Mouse (Mus musculus): ENCODE measurements at regions not wholly inside any gene's neighbourhood (a gene's known extent, or its start where the extent isn't known, plus 50 kb on each side); places are given as distances from the start of the nearest gene placed in this dataset.

- Histone ChIP-seq H3K27ac (replicated peaks) (no peak overlapping the region), H3K9me3 (peaks cover 6% of the 10 kb centered on the region), H3K4me1 (no peaks in the 10 kb centered on the region), H3K27me3 (replicated peaks) (no peaks in the 10 kb centered on the region), H3K4me3 (no peak overlapping the region), H3K36me3 (no peaks in the 10 kb centered on the region), H3K9ac (no peak overlapping the region), H3K4me2 (no peak overlapping the region)
- no peak for ATAC-seq (ENCODE audit: extremely low read depth, insufficient number of reproducible peaks, low FRiP score, low TSS enrichment)
- WGBS: 49% methylated on average over 3 of the region's 3 CpGs
These were observed 300.1 kb upstream of the Auts2 start for GRCm38 (mm10) chr5:132843284-132843683.

GRCm38 (mm10) chr5:132841794-132842193 lies 298.6 kb upstream of the Auts2 start:
- Histone ChIP-seq H3K4me2 (no peak overlapping the region), H3K36me3 (no peaks in the 10 kb centered on the region), H3K27ac (replicated peaks) (no peak overlapping the region), H3K9ac (no peak overlapping the region), H3K9me3 (peaks cover 6% of the 10 kb centered on the region), H3K4me3 (no peak overlapping the region), H3K27me3 (replicated peaks) (no peaks in the 10 kb centered on the region), H3K4me1 (no peaks in the 10 kb centered on the region)
- 80% methylated on average over 3 of the region's 3 CpGs for WGBS
- ATAC-seq (ENCODE audit: extremely low read depth, insufficient number of reproducible peaks, low FRiP score, low TSS enrichment): no peak

- Histone ChIP-seq H3K27me3 (replicated peaks) (no peaks in the 10 kb centered on the region), H3K27ac (replicated peaks) (no peak overlapping the region), H3K4me1 (no peaks in the 10 kb centered on the region), H3K9me3 (no peaks in the 10 kb centered on the region; the same call in 1 of the 2 replicates), H3K4me3 (no peak overlapping the region), H3K9ac (no peak overlapping the region), H3K36me3 (no peaks in the 10 kb centered on the region), H3K4me2 (no peak overlapping the region)
- no peak for ATAC-seq (ENCODE audit: extremely low read depth, insufficient number of reproducible peaks, low FRiP score, low TSS enrichment)
- WGBS: 50% methylated on average over 2 of the region's 2 CpGs
These were observed 294.3 kb upstream of the Auts2 start for GRCm38 (mm10) chr5:132837420-132837819.

- Histone ChIP-seq H3K27ac (replicated peaks) (no peak overlapping the region), H3K9me3 (no peaks in the 10 kb centered on the region), H3K27me3 (replicated peaks) (no peaks in the 10 kb centered on the region), H3K4me1 (no peaks in the 10 kb centered on the region), H3K9ac (no peak overlapping the region), H3K36me3 (no peaks in the 10 kb centered on the region), H3K4me2 (no peak overlapping the region), H3K4me3 (no peak overlapping the region)
- 78% methylated on average over 7 of the region's 7 CpGs for WGBS
- no peak for ATAC-seq (ENCODE audit: extremely low read depth, insufficient number of reproducible peaks, low FRiP score, low TSS enrichment)
These were observed 285.8 kb upstream of the Auts2 start for GRCm38 (mm10) chr5:132828993-132829392.

GRCm38 (mm10) chr5:132827555-132828333 lies 284.6 kb upstream of the Auts2 start:
- no peaks in the 10 kb centered on the region for H3K27me3 ChIP-seq (replicated peaks)
- no peak overlapping the region for H3K4me2 ChIP-seq
- H3K27ac ChIP-seq (replicated peaks): no peak overlapping the region
- no peaks in the 10 kb centered on the region for H3K36me3 ChIP-seq
- H3K9me3 ChIP-seq: no peaks in the 10 kb centered on the region
- no peaks in the 10 kb centered on the region for H3K4me1 ChIP-seq
- no peak overlapping the region for H3K4me3 ChIP-seq
- no peak for ATAC-seq (ENCODE audit: extremely low read depth, insufficient number of reproducible peaks, low FRiP score, low TSS enrichment)
- H3K9ac ChIP-seq: no peak overlapping the region
- WGBS: 78% methylated on average over 10 of the region's 10 CpGs

- no peak overlapping the region for H3K4me2 ChIP-seq
- H3K27me3 ChIP-seq (replicated peaks): no peaks in the 10 kb centered on the region
- ATAC-seq (ENCODE audit: extremely low read depth, insufficient number of reproducible peaks, low FRiP score, low TSS enrichment): no peak
- 77% methylated on average over 5 of the region's 5 CpGs for WGBS
- H3K4me3 ChIP-seq: no peak overlapping the region
- no peaks in the 10 kb centered on the region for H3K36me3 ChIP-seq
- no peak overlapping the region for H3K9ac ChIP-seq
- no peak overlapping the region for H3K27ac ChIP-seq (replicated peaks)
- H3K9me3 ChIP-seq: no peaks in the 10 kb centered on the region
- H3K4me1 ChIP-seq: no peaks in the 10 kb centered on the region
These were observed 282.9 kb upstream of the Auts2 start for GRCm38 (mm10) chr5:132826009-132826408.

- Histone ChIP-seq H3K27me3 (replicated peaks) (no peaks in the 10 kb centered on the region), H3K4me3 (no peak overlapping the region), H3K4me1 (no peaks in the 10 kb centered on the region), H3K4me2 (no peak overlapping the region), H3K9ac (no peak overlapping the region), H3K9me3 (no peaks in the 10 kb centered on the region), H3K36me3 (no peaks in the 10 kb centered on the region), H3K27ac (replicated peaks) (no peak overlapping the region)
- WGBS: 83% methylated on average over 9 of the region's 9 CpGs
- ATAC-seq (ENCODE audit: extremely low read depth, insufficient number of reproducible peaks, low FRiP score, low TSS enrichment): no peak
These were observed 274.5 kb upstream of the Auts2 start for GRCm38 (mm10) chr5:132817665-132818064.

GRCm38 (mm10) chr5:132809181-132809580 lies 266.0 kb upstream of the Auts2 start:
- Histone ChIP-seq H3K9me3 (peaks cover 5% of the 10 kb centered on the region; the same call in 1 of the 2 replicates), H3K4me3 (no peak overlapping the region), H3K27ac (replicated peaks) (no peak overlapping the region), H3K4me2 (no peak overlapping the region), H3K36me3 (no peaks in the 10 kb centered on the region), H3K9ac (no peak overlapping the region), H3K4me1 (no peaks in the 10 kb centered on the region), H3K27me3 (replicated peaks) (no peaks in the 10 kb centered on the region)
- no peak for ATAC-seq (ENCODE audit: extremely low read depth, insufficient number of reproducible peaks, low FRiP score, low TSS enrichment)
- 58% methylated on average over 4 of the region's 4 CpGs for WGBS

GRCm38 (mm10) chr5:132796061-132796460 lies 252.9 kb upstream of the Auts2 start:
- no peaks in the 10 kb centered on the region for H3K4me1 ChIP-seq
- H3K36me3 ChIP-seq: no peaks in the 10 kb centered on the region
- H3K9me3 ChIP-seq: no peaks in the 10 kb centered on the region
- no peak for ATAC-seq (ENCODE audit: extremely low read depth, insufficient number of reproducible peaks, low FRiP score, low TSS enrichment)
- 82% methylated on average over 1 of the region's 1 CpGs for WGBS
- H3K9ac ChIP-seq: no peak overlapping the region
- H3K27me3 ChIP-seq (replicated peaks): peaks cover 3% of the 10 kb centered on the region; the same call in 1 of the 2 replicates
- H3K4me3 ChIP-seq: no peak overlapping the region
- no peak overlapping the region for H3K27ac ChIP-seq (replicated peaks)
- no peak overlapping the region for H3K4me2 ChIP-seq

GRCm38 (mm10) chr5:132792484-132792883 lies 249.3 kb upstream of the Auts2 start:
- no peak for ATAC-seq (ENCODE audit: extremely low read depth, insufficient number of reproducible peaks, low FRiP score, low TSS enrichment)
- Histone ChIP-seq H3K9me3 (peaks cover 9% of the 10 kb centered on the region; the same call in 1 of the 2 replicates), H3K36me3 (no peaks in the 10 kb centered on the region), H3K9ac (no peak overlapping the region), H3K4me1 (no peaks in the 10 kb centered on the region), H3K4me2 (no peak overlapping the region), H3K27me3 (replicated peaks) (peaks cover 3% of the 10 kb centered on the region; the same call in 1 of the 2 replicates), H3K27ac (replicated peaks) (no peak overlapping the region), H3K4me3 (no peak overlapping the region)
- 68% methylated on average over 5 of the region's 5 CpGs for WGBS

GRCm38 (mm10) chr5:132785291-132785690 lies 242.1 kb upstream of the Auts2 start:
- no peak overlapping the region for H3K9ac ChIP-seq
- ATAC-seq (ENCODE audit: extremely low read depth, insufficient number of reproducible peaks, low FRiP score, low TSS enrichment): no peak
- 0 out of 2 replicates have a peak, but pooled peaks cover 3% of the 10 kb centered on the region for H3K4me1 ChIP-seq
- 47% methylated on average over 3 of the region's 3 CpGs for WGBS
- H3K9me3 ChIP-seq: peaks cover 9% of the 10 kb centered on the region; the same call in 1 of the 2 replicates
- no peaks in the 10 kb centered on the region for H3K36me3 ChIP-seq
- H3K4me3 ChIP-seq: no peak overlapping the region
- 0 out of 2 replicates have a peak, but pooled peaks cover 9% of the 10 kb centered on the region for H3K27me3 ChIP-seq (replicated peaks)
- H3K4me2 ChIP-seq: no peak overlapping the region
- no peak overlapping the region for H3K27ac ChIP-seq (replicated peaks)

- Histone ChIP-seq H3K36me3 (no peaks in the 10 kb centered on the region), H3K4me3 (no peak overlapping the region), H3K9ac (no peak overlapping the region), H3K9me3 (peaks cover 9% of the 10 kb centered on the region; the same call in 1 of the 2 replicates), H3K27me3 (replicated peaks) (0 out of 2 replicates have a peak, but pooled peaks cover 9% of the 10 kb centered on the region), H3K4me2 (no peak overlapping the region), H3K27ac (replicated peaks) (no peak overlapping the region), H3K4me1 (0 out of 2 replicates have a peak, but pooled peaks cover 3% of the 10 kb centered on the region)
- 60% methylated on average over 4 of the region's 4 CpGs for WGBS
- no peak for ATAC-seq (ENCODE audit: extremely low read depth, insufficient number of reproducible peaks, low FRiP score, low TSS enrichment)
These were observed 241.6 kb upstream of the Auts2 start for GRCm38 (mm10) chr5:132784791-132785190.

Measured in heart, embryonic 13.5 days (tissue).